Mouse (Mus musculus): ENCODE measurements around the gene Tbl3. TPM values are rescaled to one million over a fixed set of nuclear protein-coding genes. Genes with fewer than 3 reads are reported as not detected.

Gene Tbl3
- polyA plus RNA-seq (2017; shearing (Covaris generic)) = 53.1 TPM

GRCm38 (mm10) chr17:24706982-24707800, at the start of gene Tbl3:
TSS of gene Tbl3 (minus strand) at chr17:24707660.

GRCm38 (mm10) chr17:24752415-24753394, 45.2 kb upstream of the Tbl3 start, which contains the start of gene Hs3st6:
TSS of gene Hs3st6 (plus strand) at chr17:24752988.

GRCm38 (mm10) chr17:24736330-24737051, 29.0 kb upstream of the Tbl3 start, which contains the start of gene Msrb1:
TSS of gene Msrb1 (plus strand) at chr17:24736642.

DNA sequence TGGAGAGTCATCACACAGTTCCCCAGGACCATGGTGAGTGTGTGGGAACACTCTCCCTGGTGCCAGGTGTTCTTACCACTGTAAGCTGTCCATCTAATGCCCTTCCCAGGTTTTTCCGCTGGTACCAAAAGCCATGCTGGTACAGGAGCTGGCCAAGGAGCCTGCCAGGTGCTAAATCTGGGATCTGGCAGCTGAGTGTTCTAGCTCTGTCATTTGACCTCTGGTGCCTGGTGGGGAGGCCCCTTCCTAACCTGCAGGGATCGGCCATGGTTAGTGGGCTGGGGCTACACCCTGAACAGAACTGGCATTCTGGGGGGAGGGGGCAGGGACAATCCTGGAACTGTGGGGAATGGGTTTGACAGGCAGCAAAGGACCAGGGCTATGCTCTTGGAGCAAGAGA, 20.2 kb upstream of the Tbl3 start, which contains the start of gene Rpl3l:
Gene Rpl3l, plus strand, starts transcription at position 203 of the 400 bp plus-strand sequence.

GRCm38 (mm10) chr17:24724184-24724583, 16.7 kb upstream of the Tbl3 start, which contains the start of gene Ndufb10:
TSS of gene Ndufb10 (minus strand) at chr17:24724478.

GRCm38 (mm10) chr17:24717943-24718342, 10.5 kb upstream of the Tbl3 start, which contains the start of the genes Rnf151 and Rps2:
TSS of gene Rnf151 (minus strand) at chr17:24718063.
TSS of gene Rps2 (plus strand) at chr17:24718116.

GRCm38 (mm10) chr17:24696011-24696697, 11.3 kb downstream of the Tbl3 start, which contains the start of the genes Gfer and Noxo1:
TSS of gene Gfer (minus strand) at chr17:24696156.
TSS of gene Noxo1 (plus strand) at chr17:24696234.

DNA sequence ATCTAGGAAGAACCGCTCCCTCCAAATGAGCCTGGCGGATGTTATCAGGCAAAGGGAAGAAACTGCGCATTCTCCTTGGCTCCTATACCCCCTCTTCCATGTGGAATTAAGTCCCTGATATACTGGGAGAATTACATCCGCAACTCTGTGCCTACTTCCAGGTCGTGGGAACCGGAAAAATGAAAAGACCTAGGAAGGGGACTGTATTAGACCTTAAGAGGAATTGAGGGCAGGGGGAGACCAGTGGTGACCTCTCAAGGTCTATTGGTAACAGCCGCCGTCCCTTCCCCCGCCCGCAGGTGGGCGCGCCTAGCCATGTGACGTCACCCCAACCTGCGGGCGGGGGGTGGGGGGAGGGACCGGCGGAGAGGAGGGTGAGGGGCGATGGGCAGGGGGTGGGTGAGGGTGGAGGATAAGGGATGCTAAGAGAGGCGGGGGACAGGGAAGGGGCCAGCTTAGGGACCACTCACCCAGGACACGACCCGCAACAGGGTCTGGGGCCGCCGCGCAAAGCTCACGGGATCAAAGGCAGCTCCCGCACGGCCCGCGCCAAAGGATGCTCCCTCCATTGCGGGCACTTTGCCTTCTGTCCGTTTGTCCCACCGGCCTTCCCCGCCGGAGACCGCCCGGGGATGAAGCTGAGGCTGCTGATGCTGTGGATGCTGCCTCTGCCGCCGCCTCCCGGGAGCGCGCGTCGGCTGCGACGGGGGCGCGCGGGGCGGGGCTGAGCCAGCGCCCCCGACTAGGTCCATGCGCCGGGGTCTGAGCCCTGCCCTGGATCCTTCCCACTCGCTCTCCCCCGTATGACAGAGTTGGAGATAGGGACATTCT, 18.0 kb downstream of the Tbl3 start, which contains the start of gene Syngr3:
Gene Syngr3, minus strand, starts transcription at position 705 of the 831 bp plus-strand sequence.

DNA sequence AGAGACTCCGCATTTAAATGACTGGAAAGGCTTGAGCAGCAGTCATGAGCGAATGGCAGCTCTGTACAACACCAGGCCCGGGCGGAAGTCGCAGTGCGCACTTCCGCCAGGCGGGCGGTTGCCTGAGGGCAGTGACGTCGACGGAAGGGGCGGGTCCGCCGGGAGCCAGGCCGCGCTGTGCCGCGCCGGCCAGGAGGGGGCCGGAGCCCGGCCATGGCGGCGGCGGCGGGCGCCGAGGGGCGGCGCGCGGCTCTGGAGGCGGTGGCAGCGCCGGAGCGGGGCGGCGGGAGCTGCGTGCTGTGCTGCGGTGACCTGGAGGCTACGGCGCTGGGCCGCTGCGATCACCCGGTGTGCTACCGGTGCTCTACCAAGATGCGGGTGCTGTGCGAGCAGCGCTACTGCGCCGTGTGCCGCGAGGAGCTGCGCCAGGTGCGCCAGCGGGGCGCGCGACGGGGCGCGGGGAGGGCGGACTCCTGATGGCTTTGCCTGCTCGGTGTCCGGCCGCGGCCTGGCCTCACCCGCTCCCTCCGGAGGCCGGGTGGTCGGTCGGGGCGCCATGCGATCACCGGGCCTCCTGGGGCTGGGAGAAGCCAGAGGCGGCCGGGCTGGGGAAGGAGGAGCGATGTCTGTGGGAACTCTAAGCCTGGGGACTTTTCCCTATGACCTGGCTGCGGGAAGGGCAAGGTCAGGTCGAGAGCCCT, 37.8 kb downstream of the Tbl3 start, which contains the start of gene Zfp598:
Gene Zfp598, plus strand, starts transcription at position 143 of the 701 bp plus-strand sequence.

DNA sequence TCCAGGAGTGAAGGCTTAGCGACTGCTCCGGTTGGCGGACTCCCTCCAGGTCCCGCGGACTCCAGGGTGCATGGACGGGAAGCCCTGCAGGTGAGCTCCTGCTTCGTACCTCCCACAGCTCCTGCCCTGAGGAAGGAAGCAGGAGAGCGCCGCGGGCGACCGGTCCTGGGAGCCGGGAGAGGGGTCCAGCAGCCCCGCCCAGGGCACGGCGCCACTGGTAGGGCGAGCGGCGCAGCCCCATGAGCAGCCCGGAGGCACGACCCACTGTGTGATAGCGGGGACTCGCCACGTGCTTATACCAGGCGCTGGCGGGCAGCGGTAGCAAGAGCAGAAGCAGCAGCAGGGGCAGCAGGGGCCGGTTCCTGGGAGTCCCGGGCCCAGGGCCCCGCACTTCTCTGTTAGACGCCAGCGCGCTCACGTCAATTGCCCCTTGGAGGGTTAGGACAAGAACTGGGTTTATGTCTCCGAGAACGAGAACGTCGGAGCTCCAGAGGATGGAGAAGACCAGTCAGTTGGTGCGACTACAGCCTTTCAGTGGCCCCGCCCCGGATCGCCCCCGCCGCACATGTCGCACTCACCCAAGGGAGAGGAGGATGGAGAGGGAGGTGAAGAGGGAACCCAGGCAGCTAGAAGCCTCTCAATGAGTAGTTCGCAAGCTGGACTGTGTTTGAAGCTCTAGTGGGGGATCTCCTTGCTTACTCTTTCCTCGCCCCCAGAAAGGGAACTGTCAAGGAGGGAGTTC, 49.3 kb downstream of the Tbl3 start, which contains the start of gene Npw:
Gene Npw, minus strand, starts transcription at position 441 of the 742 bp plus-strand sequence.

GRCm38 (mm10) chr17:24650070-24650616, 57.3 kb downstream of the Tbl3 start, which contains the start of gene Slc9a3r2:
TSS of gene Slc9a3r2 (minus strand) at chr17:24650327.

Other genes with a start within 250 kb of the Tbl3 start
- 144 TPM for gene E4f1, start 237.3 kb downstream of the Tbl3 start, polyA plus RNA-seq (2017; shearing (Covaris generic))
- gene Pgp, start 237.3 kb downstream of the Tbl3 start, polyA plus RNA-seq (2017; shearing (Covaris generic)) = 18.9 TPM
- not detected for gene Bricd5, start 233.8 kb downstream of the Tbl3 start, polyA plus RNA-seq (2017; shearing (Covaris generic))
- 24.2 TPM for gene Mlst8, start 228.6 kb downstream of the Tbl3 start, polyA plus RNA-seq (2017; shearing (Covaris generic))
- gene Caskin1, start 219.1 kb downstream of the Tbl3 start, polyA plus RNA-seq (2017; shearing (Covaris generic)) = 0.16 TPM
- gene Traf7, start 179.7 kb downstream of the Tbl3 start, polyA plus RNA-seq (2017; shearing (Covaris generic)) = 68.1 TPM
- gene Rab26, start 173.4 kb downstream of the Tbl3 start, polyA plus RNA-seq (2017; shearing (Covaris generic)) = 1.1 TPM
- gene Pkd1, start 157.8 kb downstream of the Tbl3 start, polyA plus RNA-seq (2017; shearing (Covaris generic)) = 58.8 TPM
- 44.1 TPM for gene Tsc2, start 75.0 kb downstream of the Tbl3 start, polyA plus RNA-seq (2017; shearing (Covaris generic))
- 3.7 TPM for gene Nthl1, start 75.0 kb downstream of the Tbl3 start, polyA plus RNA-seq (2017; shearing (Covaris generic))
- gene Slc9a3r2, start 57.3 kb downstream of the Tbl3 start, polyA plus RNA-seq (2017; shearing (Covaris generic)) = 0.20 TPM
- not detected for gene Npw, start 49.2 kb downstream of the Tbl3 start, polyA plus RNA-seq (2017; shearing (Covaris generic))
- 23.2 TPM for gene Zfp598, start 38.0 kb downstream of the Tbl3 start, polyA plus RNA-seq (2017; shearing (Covaris generic))
- gene Syngr3, start 17.7 kb downstream of the Tbl3 start, polyA plus RNA-seq (2017; shearing (Covaris generic)) = not detected
- gene Gfer, start 11.5 kb downstream of the Tbl3 start, polyA plus RNA-seq (2017; shearing (Covaris generic)) = 33.4 TPM
- 1.3 TPM for gene Noxo1, start 11.4 kb downstream of the Tbl3 start, polyA plus RNA-seq (2017; shearing (Covaris generic))
- not detected for gene Rnf151, start 10.4 kb upstream of the Tbl3 start, polyA plus RNA-seq (2017; shearing (Covaris generic))
- gene Rps2, start 10.5 kb upstream of the Tbl3 start, polyA plus RNA-seq (2017; shearing (Covaris generic)) = 1,119 TPM
- 157 TPM for gene Ndufb10, start 16.8 kb upstream of the Tbl3 start, polyA plus RNA-seq (2017; shearing (Covaris generic))
- gene Rpl3l, start 20.2 kb upstream of the Tbl3 start, polyA plus RNA-seq (2017; shearing (Covaris generic)) = not detected
- gene Msrb1, start 29.0 kb upstream of the Tbl3 start, polyA plus RNA-seq (2017; shearing (Covaris generic)) = 11.7 TPM
- not detected for gene Hs3st6, start 45.3 kb upstream of the Tbl3 start, polyA plus RNA-seq (2017; shearing (Covaris generic))
- not detected for gene Meiob, start 96.6 kb upstream of the Tbl3 start, polyA plus RNA-seq (2017; shearing (Covaris generic))
- gene Hagh, start 132.5 kb upstream of the Tbl3 start, polyA plus RNA-seq (2017; shearing (Covaris generic)) = 52.8 TPM
- gene Fahd1, start 142.7 kb upstream of the Tbl3 start, polyA plus RNA-seq (2017; shearing (Covaris generic)) = 1.6 TPM
- gene Igfals, start 158.3 kb upstream of the Tbl3 start, polyA plus RNA-seq (2017; shearing (Covaris generic)) = not detected
- 74.6 TPM for gene Nubp2, start 178.7 kb upstream of the Tbl3 start, polyA plus RNA-seq (2017; shearing (Covaris generic))
- gene Spsb3, start 179.0 kb upstream of the Tbl3 start, polyA plus RNA-seq (2017; shearing (Covaris generic)) = 57.3 TPM
- gene Eme2, start 187.4 kb upstream of the Tbl3 start, polyA plus RNA-seq (2017; shearing (Covaris generic)) = 37.6 TPM
- 67.2 TPM for gene Mrps34, start 187.5 kb upstream of the Tbl3 start, polyA plus RNA-seq (2017; shearing (Covaris generic))
- gene Nme3, start 188.8 kb upstream of the Tbl3 start, polyA plus RNA-seq (2017; shearing (Covaris generic)) = 24.2 TPM
- gene Mapk8ip3, start 229.3 kb upstream of the Tbl3 start, polyA plus RNA-seq (2017; shearing (Covaris generic)) = 79.3 TPM

All from naive thymus-derived CD4-positive, alpha-beta T cell, adult 5 months (primary cell).